Mouse (Mus musculus): ENCODE results near the gene Mlxipl.

The Mlxipl gene

GRCm38 (mm10) chr5:135109426-135109825 lies 19.7 kb downstream of the Mlxipl start:
- ChIA-PET POLR2A (interaction anchor here in 3 of 4 experiments (0.6 to 4.5 kb wide), 15 partner anchors 12 to 327 kb away, joined by 3 to 32 read pairs (median 4); partner anchors contain the start of genes Abhd11 (in 2 of the 3) and Tbl2 (in 1 of the 3)), CTCF (interaction anchor here (0.6 to 3.0 kb wide), 8 partner anchors 9 to 270 kb away, joined by 3 to 16 read pairs (median 6); partner anchors contain the start of gene Cldn13 (in 1 of the 4))

GRCm38 (mm10) chr5:135109976-135110375 lies 20.3 kb downstream of the Mlxipl start:
- POLR2A ChIA-PET = interaction anchor here in 3 of 4 experiments (0.6 to 4.5 kb wide), 10 partner anchors 14 to 328 kb away, joined by 3 to 32 read pairs (median 4); partner anchors contain the start of gene Tbl2 (in 1 of the 3)
- CTCF ChIA-PET = interaction anchor here in 3 of 4 experiments (0.6 to 3.0 kb wide), 5 partner anchors 8 to 270 kb away, joined by 4 to 16 read pairs (median 5); no protein-coding TSS in a partner anchor

- CTCF ChIA-PET = interaction anchor here in 3 of 4 experiments (0.6 to 1.3 kb wide), 7 partner anchors 21 to 620 kb away, joined by 3 to 10 read pairs (median 3); no protein-coding TSS in a partner anchor
These were observed 24.1 kb downstream of the Mlxipl start for GRCm38 (mm10) chr5:135113782-135114181.

GRCm38 (mm10) chr5:135115241-135115640 lies 25.6 kb downstream of the Mlxipl start:
- ChIA-PET POLR2A (interaction anchor here in 2 of 4 experiments (0.9 to 2.6 kb wide), 8 partner anchors 9 to 172 kb away, joined by 3 to 7 read pairs (median 4); partner anchors contain the start of genes Cldn3 (in 1 of the 2) and Tbl2 (in 1 of the 2)), CTCF (interaction anchor here in 3 of 4 experiments (0.5 to 3.1 kb wide), 8 partner anchors 8 to 208 kb away, joined by 3 to 9 read pairs (median 4); partner anchors contain the start of gene Stx1a (in 1 of the 3))

More at GRCm38 (mm10) chr5:135113782-135114181, 24.1 kb downstream of the Mlxipl start:
- POLR2A ChIA-PET = interaction anchor here in 3 of 4 experiments (0.6 to 2.6 kb wide), 9 partner anchors 12 to 938 kb away, joined by 3 to 9 read pairs (median 5); partner anchors contain the start of genes Abhd11 (in 1 of the 3), Cldn3 (in 1 of the 3) and Tbl2 (in 1 of the 3)

GRCm38 (mm10) chr5:135118589-135119081 lies 28.9 kb downstream of the Mlxipl start:
- POLR2A ChIA-PET = interaction anchor here (0.6 to 3.6 kb wide), 19 partner anchors 11 to 1822 kb away, joined by 3 to 21 read pairs (median 3); partner anchors contain the start of gene Vps37d (in 1 of the 4)

GRCm38 (mm10) chr5:135120753-135121152 lies 31.1 kb downstream of the Mlxipl start:
- ChIA-PET CTCF (interaction anchor here in 3 of 4 experiments (0.5 to 5.1 kb wide), 6 partner anchors 13 to 629 kb away, joined by 3 to 28 read pairs (median 4); no protein-coding TSS in a partner anchor), POLR2A (interaction anchor here in 1 of 4 experiments (1.0 to 1.7 kb wide), 2 partner anchors 14 to 48 kb away, joined by 3 to 5 read pairs; no protein-coding TSS in a partner anchor)

More at GRCm38 (mm10) chr5:135118589-135119081, 28.9 kb downstream of the Mlxipl start:
- CTCF ChIA-PET = interaction anchor here (0.5 to 5.1 kb wide), 93 partner anchors 9 to 1482 kb away, joined by 3 to 28 read pairs (median 4); partner anchors contain the start of genes Trim50 (in 3 of the 4), Vps37d (in 2 of the 4), Cldn13 (in 1 of the 4) and Tbl2 (in 1 of the 4)

- POLR2A ChIA-PET = interaction anchor here in 3 of 4 experiments (0.6 to 1.5 kb wide), 4 partner anchors 8 to 145 kb away, joined by 3 to 9 read pairs (median 4); no protein-coding TSS in a partner anchor
These were observed 36.4 kb downstream of the Mlxipl start for GRCm38 (mm10) chr5:135126121-135126520.

GRCm38 (mm10) chr5:135127669-135128068 lies 38.0 kb downstream of the Mlxipl start:
- CTCF ChIA-PET = interaction anchor here in 2 of 4 experiments (0.6 to 1.4 kb wide), 2 partner anchors 10 to 23 kb away, joined by 4 read pairs; no protein-coding TSS in a partner anchor
- POLR2A ChIA-PET = no interaction called here

More at GRCm38 (mm10) chr5:135126121-135126520, 36.4 kb downstream of the Mlxipl start:
- CTCF ChIA-PET = interaction anchor here in 3 of 4 experiments (0.6 to 2.0 kb wide), 3 partner anchors 8 to 223 kb away, joined by 3 to 11 read pairs (median 4); no protein-coding TSS in a partner anchor

- CTCF ChIA-PET = interaction anchor here in 3 of 4 experiments (0.7 to 1.0 kb wide), 3 partner anchors 8 to 52 kb away, joined by 3 to 4 read pairs (median 4); partner anchors contain the start of gene Vps37d (in 1 of the 3)
- POLR2A ChIA-PET = interaction anchor here in 3 of 4 experiments (1.0 to 2.2 kb wide), 5 partner anchors 10 to 121 kb away, joined by 3 to 5 read pairs (median 3); partner anchors contain the start of gene Abhd11 (in 1 of the 3)
These were observed 40.1 kb downstream of the Mlxipl start for GRCm38 (mm10) chr5:135129747-135130146.

GRCm38 (mm10) chr5:135133736-135134405 lies 44.2 kb downstream of the Mlxipl start:
- CTCF ChIA-PET = interaction anchor here (0.6 to 2.2 kb wide), 44 partner anchors 8 to 386 kb away, joined by 3 to 39 read pairs (median 5); partner anchors contain the start of genes Tbl2 (in 3 of the 4), Vps37d (in 2 of the 4) and Abhd11 (in 1 of the 4)
- POLR2A ChIA-PET = interaction anchor here in 3 of 4 experiments (0.6 to 3.1 kb wide), 58 partner anchors 8 to 644 kb away, joined by 3 to 58 read pairs (median 4); partner anchors contain the start of genes Abhd11 (in 3 of the 3), Tbl2 (in 3 of the 3), Baz1b (in 1 of the 3) and Cldn3 (in 1 of the 3)

GRCm38 (mm10) chr5:135134534-135134933 lies 44.8 kb downstream of the Mlxipl start:
- POLR2A ChIA-PET = interaction anchor here (0.5 to 3.1 kb wide), 58 partner anchors 9 to 1812 kb away, joined by 3 to 58 read pairs (median 4); partner anchors contain the start of genes Tbl2 (in 3 of the 4), Abhd11 (in 2 of the 4), Baz1b (in 1 of the 4) and Cldn3 (in 1 of the 4)

GRCm38 (mm10) chr5:135139881-135140280 lies 50.2 kb downstream of the Mlxipl start:
- ChIA-PET POLR2A (interaction anchor here in 2 of 4 experiments (0.6 to 2.4 kb wide), 2 partner anchors 8 to 9 kb away, joined by 4 to 8 read pairs; no protein-coding TSS in a partner anchor), CTCF (no interaction called here)

More at GRCm38 (mm10) chr5:135134534-135134933, 44.8 kb downstream of the Mlxipl start:
- CTCF ChIA-PET = interaction anchor here (0.5 to 2.2 kb wide), 62 partner anchors 9 to 1408 kb away, joined by 3 to 39 read pairs (median 4); partner anchors contain the start of genes Tbl2 (in 3 of the 4), Vps37d (in 2 of the 4), Abhd11 (in 1 of the 4) and Mettl27 (in 1 of the 4)

- ChIA-PET POLR2A (interaction anchor here in 2 of 4 experiments (1.1 to 1.6 kb wide), 2 partner anchors 10 kb away, joined by 5 to 9 read pairs; no protein-coding TSS in a partner anchor), CTCF (interaction anchor here in 2 of 4 experiments (0.6 to 1.5 kb wide), 2 partner anchors 10 to 206 kb away, joined by 3 to 6 read pairs; no protein-coding TSS in a partner anchor)
These were observed 54.8 kb downstream of the Mlxipl start for GRCm38 (mm10) chr5:135144469-135144868.

- ChIA-PET CTCF (interaction anchor here in 1 of 4 experiments (1.2 kb wide), 1 partner anchor 27 kb away, joined by 3 read pairs; no protein-coding TSS in a partner anchor), POLR2A (interaction anchor here in 1 of 4 experiments (1.1 kb wide), 1 partner anchor 136 kb away, joined by 3 read pairs; the partner anchor contains the start of gene Abhd11)
These were observed 55.8 kb downstream of the Mlxipl start for GRCm38 (mm10) chr5:135145532-135145931.

- ChIA-PET POLR2A (interaction anchor here in 1 of 4 experiments (1.1 kb wide), 1 partner anchor 137 kb away, joined by 3 read pairs; the partner anchor contains the start of gene Abhd11), CTCF (interaction anchor here in 1 of 4 experiments (1.2 kb wide), 1 partner anchor 27 kb away, joined by 3 read pairs; no protein-coding TSS in a partner anchor)
These were observed 56.3 kb downstream of the Mlxipl start for GRCm38 (mm10) chr5:135145955-135146354.

GRCm38 (mm10) chr5:135148715-135149052 lies 59.0 kb downstream of the Mlxipl start:
- POLR2A ChIA-PET = interaction anchor here (0.5 to 4.2 kb wide), 81 partner anchors 9 to 1024 kb away, joined by 3 to 58 read pairs (median 5); partner anchors contain the start of genes Abhd11 (in 3 of the 4), Baz1b (in 3 of the 4), Cldn3 (in 2 of the 4) and Cldn4 (in 1 of the 4)
- CTCF ChIA-PET = interaction anchor here (0.5 to 3.7 kb wide), 14 partner anchors 14 to 973 kb away, joined by 3 to 39 read pairs (median 4); partner anchors contain the start of genes Baz1b (in 1 of the 4) and Vps37d (in 1 of the 4)

Measured in embryonic stem cell, embryonic (primary cell).